Mouse (Mus musculus) hindbrain, embryonic 16.5 days (tissue): ENCODE results near the gene Btrc. TPM values are rescaled to one million over a fixed set of nuclear protein-coding genes. Genes with fewer than 3 reads are reported as not detected.

Experiments
- ATAC-seq: fragments of 200-750 bp; cut with Nextera tagmentation; 2 replicates; pipeline ENCODE4 v1.8.0; 2017; ENCODE audit warnings: moderate TSS enrichment, moderate library complexity
- H3K27ac ChIP-seq: fragments of 300-500 bp; sonication (generic); 2 replicates; pipeline ENCODE4 v1.5.1; 2014; ENCODE audit warnings: low read depth, mild to moderate bottlenecking, control low read depth, low read length, moderate library complexity
- H3K27me3 ChIP-seq: fragments of 300-500 bp; sonication (generic); replicated peaks from 2 replicates; pipeline ENCODE4 v1.6.1; 2014; ENCODE audit warnings: low read length; ENCODE audit not compliant: control insufficient read depth, insufficient read depth
- H3K36me3 ChIP-seq: fragments of 300-500 bp; sonication (generic); 2 replicates; pipeline ENCODE4 v1.6.1; 2014; ENCODE audit warnings: mild to moderate bottlenecking, low read length, moderate library complexity, mixed read lengths; ENCODE audit not compliant: control insufficient read depth, insufficient read depth
- H3K4me1 ChIP-seq: fragments of 300-500 bp; sonication (generic); 2 replicates; pipeline ENCODE4 v1.6.1; 2014; ENCODE audit warnings: low read depth, low read length; ENCODE audit not compliant: control insufficient read depth, insufficient read depth
- H3K4me2 ChIP-seq: fragments of 300-500 bp; sonication (generic); 2 replicates; pipeline ENCODE4 v1.6.1; 2014; ENCODE audit warnings: mild to moderate bottlenecking, low read length, control low read depth, moderate library complexity
- H3K4me3 ChIP-seq: fragments of 300-500 bp; sonication (generic); 2 replicates; pipeline ENCODE4 v1.5.1; 2014; ENCODE audit warnings: mild to moderate bottlenecking, low read length, control low read depth, moderate library complexity
- H3K9ac ChIP-seq: fragments of 300-500 bp; sonication (generic); 2 replicates; pipeline ENCODE4 v1.6.1; 2014; ENCODE audit warnings: low read depth, mild to moderate bottlenecking, control low read depth, low read length, moderate library complexity
- H3K9me3 ChIP-seq: fragments of 300-500 bp; sonication (generic); 2 replicates; pipeline ENCODE4 v1.6.1; 2014; ENCODE audit warnings: mild to moderate bottlenecking, low read length, moderate library complexity; ENCODE audit not compliant: control insufficient read depth
- WGBS: fragments of 180-500 bp; shearing (Covaris S2); extraction: QIAGEN DNeasy Blood & Tissue Kit; methylation state at CpG from one replicate; pipeline ENCODE4 v1.1.7; 2014; 5-methylcytosine and 5-hydroxymethylcytosine counted together
- polyA plus RNA-seq: library from polyadenylated mRNA; unstranded; fragments of >200 nt; fragmentation: Nextera tagmentation; extraction: Ambion mirVana; gene quantifications from 2 replicates; pipeline ENCODE4 v1.2.1, GENCODE M21; 2015

The Btrc gene
- polyA plus RNA-seq, 1 experiment from 2014 or later: 63.4 TPM

DNA sequence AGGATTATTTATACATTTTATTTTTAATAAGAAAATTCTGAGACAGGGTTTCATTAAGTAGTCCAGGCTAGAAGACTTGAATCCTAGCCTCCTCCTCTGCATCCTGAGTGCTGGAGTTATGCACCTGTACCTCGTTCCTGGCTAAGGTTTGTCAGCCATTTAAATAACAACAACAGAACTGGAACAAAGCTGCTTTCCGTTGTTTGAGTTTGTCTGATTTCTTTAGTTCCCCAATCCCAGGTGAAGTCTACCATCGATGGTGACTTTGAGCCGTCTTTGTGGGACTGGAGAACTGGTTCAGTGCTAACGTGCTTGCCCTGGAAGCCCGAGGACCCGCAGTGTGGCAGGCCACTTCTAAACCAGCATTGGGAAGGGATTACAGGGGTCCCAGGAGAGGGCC, 93.4 kb downstream of the Btrc start:
- peaks cover 10% of the 10 kb centered on the region for H3K4me1 ChIP-seq
- H3K9ac ChIP-seq: no peak overlapping the region
- WGBS: 87% methylated on average over 7 of the region's 7 CpGs
- no peak overlapping the region for H3K4me3 ChIP-seq
- H3K27me3 ChIP-seq: no peaks in the 10 kb centered on the region
- no peak for ATAC-seq
- no peaks in the 10 kb centered on the region for H3K9me3 ChIP-seq
- no peak overlapping the region for H3K27ac ChIP-seq
- H3K36me3 ChIP-seq: no peaks in the 10 kb centered on the region
- no peak overlapping the region for H3K4me2 ChIP-seq

GRCm38 (mm10) chr19:45458702-45459101, 95.2 kb downstream of the Btrc start:
- 25% methylated on average over 7 of the region's 7 CpGs for WGBS
- Histone ChIP-seq H3K27ac (no peak overlapping the region), H3K36me3 (no peaks in the 10 kb centered on the region), H3K27me3 (no peaks in the 10 kb centered on the region), H3K9me3 (no peaks in the 10 kb centered on the region), H3K4me3 (no peak overlapping the region), H3K4me1 (peaks cover 10% of the 10 kb centered on the region), H3K4me2 (no peak overlapping the region), H3K9ac (no peak overlapping the region)
- ATAC-seq: no peak

GRCm38 (mm10) chr19:45459931-45460665, 96.6 kb downstream of the Btrc start:
- no peak overlapping the region for H3K4me2 ChIP-seq
- no peak for ATAC-seq

GRCm38 (mm10) chr19:45460749-45461736, 97.5 kb downstream of the Btrc start:
- ATAC-seq: no peak; the same call in 1 of the 2 replicates
- Histone ChIP-seq H3K9ac (no peak overlapping the region; the same call in 1 of the 2 replicates), H3K4me1 (peaks cover 10% of the 10 kb centered on the region), H3K27me3 (no peaks in the 10 kb centered on the region), H3K9me3 (no peaks in the 10 kb centered on the region), H3K4me3 (no peak overlapping the region), H3K4me2 (no peak overlapping the region), H3K36me3 (no peaks in the 10 kb centered on the region), H3K27ac (peak overlapping the region; percentile 34; the same call in 1 of the 2 replicates)
- WGBS: 40% methylated on average over 10 of the region's 10 CpGs

More at GRCm38 (mm10) chr19:45459931-45460665, 96.6 kb downstream of the Btrc start:
- H3K4me1 ChIP-seq: peaks cover 10% of the 10 kb centered on the region
- no peak overlapping the region for H3K27ac ChIP-seq
- 33% methylated on average over 9 of the region's 9 CpGs for WGBS
- no peaks in the 10 kb centered on the region for H3K36me3 ChIP-seq
- no peak overlapping the region for H3K9ac ChIP-seq
- no peaks in the 10 kb centered on the region for H3K27me3 ChIP-seq
- H3K4me3 ChIP-seq: no peak overlapping the region
- no peaks in the 10 kb centered on the region for H3K9me3 ChIP-seq

DNA sequence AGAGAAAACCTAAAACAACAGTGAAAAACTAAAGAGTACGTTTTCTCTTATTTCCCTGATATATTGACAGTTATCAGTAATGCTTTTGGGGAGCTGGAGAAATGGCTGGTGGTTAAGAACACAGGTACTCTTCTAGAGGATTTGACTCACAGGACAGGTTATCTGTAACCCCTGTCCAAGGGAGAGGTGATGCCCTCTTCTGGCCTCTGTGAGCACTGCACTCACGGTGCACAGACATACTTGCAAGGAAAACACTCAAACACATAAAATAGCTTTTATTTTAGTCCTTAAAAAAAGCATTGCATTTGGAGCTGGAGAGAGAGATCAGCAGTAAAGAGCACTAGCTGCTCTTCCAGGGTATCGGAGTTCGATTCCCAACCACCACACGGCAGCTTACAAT, 106.2 kb downstream of the Btrc start:
- H3K27me3 ChIP-seq: no peaks in the 10 kb centered on the region
- H3K36me3 ChIP-seq: peaks cover 3% of the 10 kb centered on the region
- WGBS: 98% methylated on average over 5 of the region's 5 CpGs
- H3K9ac ChIP-seq: no peak overlapping the region
- no peak overlapping the region for H3K4me3 ChIP-seq
- H3K4me1 ChIP-seq: peaks cover 6% of the 10 kb centered on the region
- H3K27ac ChIP-seq: no peak overlapping the region
- ATAC-seq: no peak
- H3K9me3 ChIP-seq: no peaks in the 10 kb centered on the region
- H3K4me2 ChIP-seq: no peak overlapping the region

GRCm38 (mm10) chr19:45472691-45473520, 109.4 kb downstream of the Btrc start:
- H3K4me1 ChIP-seq: peaks cover 21% of the 10 kb centered on the region
- H3K36me3 ChIP-seq: peaks cover 3% of the 10 kb centered on the region
- H3K9me3 ChIP-seq: no peaks in the 10 kb centered on the region
- H3K27ac ChIP-seq: no peak overlapping the region
- H3K27me3 ChIP-seq: no peaks in the 10 kb centered on the region
- no peak overlapping the region for H3K4me2 ChIP-seq
- no peak overlapping the region for H3K9ac ChIP-seq
- 32% methylated on average over 11 of the region's 11 CpGs for WGBS
- ATAC-seq: no peak
- H3K4me3 ChIP-seq: no peak overlapping the region

- WGBS: 71% methylated on average over 4 of the region's 4 CpGs
- no peaks in the 10 kb centered on the region for H3K27me3 ChIP-seq
- peaks cover 21% of the 10 kb centered on the region for H3K4me1 ChIP-seq
- no peak overlapping the region for H3K4me3 ChIP-seq
- H3K9me3 ChIP-seq: no peaks in the 10 kb centered on the region
- no peak overlapping the region for H3K9ac ChIP-seq
- H3K27ac ChIP-seq: no peak overlapping the region
- peaks cover 3% of the 10 kb centered on the region for H3K36me3 ChIP-seq
- no peak overlapping the region for H3K4me2 ChIP-seq
- no peak for ATAC-seq
Observed at GRCm38 (mm10) chr19:45474686-45475085, 111.2 kb downstream of the Btrc start.

DNA sequence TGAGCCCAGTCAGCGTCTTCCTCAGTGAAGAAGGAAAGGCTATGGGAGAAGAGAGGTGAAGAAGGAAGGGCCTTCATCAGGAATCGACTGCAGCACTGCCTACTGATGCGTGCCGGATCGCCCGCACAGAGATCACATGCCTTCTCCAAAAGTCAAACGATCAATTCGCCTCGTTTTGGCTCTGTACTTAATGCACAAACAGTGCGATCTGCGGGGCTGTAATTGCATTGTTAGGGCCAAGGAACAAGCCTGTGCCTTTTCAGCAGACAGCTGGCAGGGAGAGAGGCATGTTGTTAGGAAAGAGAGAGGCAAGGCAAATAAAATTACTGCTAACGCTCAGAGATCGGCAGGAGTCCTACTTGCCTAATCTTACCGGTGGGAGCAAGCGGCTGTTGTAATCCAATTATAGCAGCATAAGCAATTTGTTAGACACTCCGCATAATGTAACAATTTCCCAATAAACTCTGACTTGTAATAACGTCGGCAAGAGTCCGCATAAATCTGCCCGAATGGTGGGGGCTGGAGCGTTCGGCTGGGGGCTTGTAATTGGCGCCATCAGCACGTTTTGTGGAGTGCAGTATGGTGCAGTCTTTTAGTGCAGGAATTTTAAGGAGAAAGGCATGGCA, 112.5 kb downstream of the Btrc start:
- H3K4me1 ChIP-seq: peaks cover 21% of the 10 kb centered on the region
- H3K27ac ChIP-seq: peak overlapping the region; percentile 66
- 22% methylated on average over 24 of the region's 24 CpGs for WGBS
- no peak overlapping the region for H3K4me3 ChIP-seq
- no peaks in the 10 kb centered on the region for H3K9me3 ChIP-seq
- H3K9ac ChIP-seq: peak overlapping the region; percentile 20; the same call in 1 of the 2 replicates
- H3K36me3 ChIP-seq: peaks cover 3% of the 10 kb centered on the region
- H3K4me2 ChIP-seq: peak overlapping the region; percentile 46
- no peaks in the 10 kb centered on the region for H3K27me3 ChIP-seq
- peak; percentile 88 for ATAC-seq
